Mouse (Mus musculus) MEL (cell line): Measurements from ENCODE around the gene Kif24. TPM values are rescaled to one million over a fixed set of nuclear protein-coding genes. Genes with fewer than 3 reads are reported as not detected.

Source experiments
- DNase-seq: peaks from one replicate; pipeline ENCODE4 v3.0.0; 2011; ENCODE audit warnings: low read depth, low spot score
- H3K27ac ChIP-seq: 2 replicates; pipeline ENCODE4 v1.5.1; 2012; ENCODE audit warnings: low read depth, mild to moderate bottlenecking, control low read depth, low read length, moderate library complexity; ENCODE audit not compliant: control insufficient read depth
- H3K27me3 ChIP-seq, 2 experiments: fragments of 150-350 bp in 1 of 2; sonication (generic) in 1 of 2; 2 replicates each; pipeline ENCODE4 v1.6.1; 2012; ENCODE audit warnings: low read length in 2 of 2, mild to moderate bottlenecking in 2 of 2, improper control_type of control experiment in 1 of 2, moderate library complexity in 1 of 2; ENCODE audit not compliant: insufficient read depth in 2 of 2, control insufficient read depth in 1 of 2
- H3K36me3 ChIP-seq, 2 experiments: 2 replicates each; pipeline ENCODE4 v1.6.1; 2012 to 2014; ENCODE audit warnings: low read length in 2 of 2, improper control_type of control experiment in 1 of 2, inconsistent platforms in 1 of 2, mild to moderate bottlenecking in 1 of 2; ENCODE audit not compliant: insufficient read depth in 2 of 2, control insufficient read depth in 1 of 2
- H3K4me1 ChIP-seq, 2 experiments: fragments of 150-350 bp in 1 of 2; sonication (generic) in 1 of 2; 2 replicates each; pipeline ENCODE4 v1.6.1; 2012; ENCODE audit warnings: low read length in 2 of 2, improper control_type of control experiment in 1 of 2, mild to moderate bottlenecking in 1 of 2; ENCODE audit not compliant: insufficient read depth in 2 of 2, control insufficient read depth in 1 of 2
- H3K4me3 ChIP-seq, 2 experiments: fragments of 150-350 bp in 1 of 2; sonication (generic) in 1 of 2; 2 replicates each; pipeline ENCODE4 v1.5.1; 2012; ENCODE audit warnings: low read depth in 2 of 2, low read length in 2 of 2, mild to moderate bottlenecking in 2 of 2, moderate library complexity in 2 of 2, control low read depth in 1 of 2, improper control_type of control experiment in 1 of 2; ENCODE audit not compliant: control insufficient read depth in 1 of 2, insufficient read depth in 1 of 2
- H3K79me2 ChIP-seq: 2 replicates; pipeline ENCODE4 v1.6.1; 2012; ENCODE audit warnings: mild to moderate bottlenecking, low read length, moderate library complexity; ENCODE audit not compliant: control insufficient read depth, poor library complexity, insufficient read depth
- H3K9ac ChIP-seq: 2 replicates; pipeline ENCODE4 v1.6.1; 2012; ENCODE audit warnings: low read depth, mild to moderate bottlenecking, control low read depth, low read length, moderate library complexity; ENCODE audit not compliant: control insufficient read depth, poor library complexity, severe bottlenecking
- H3K9me3 ChIP-seq: fragments of 150-350 bp; sonication (generic); replicated peaks from 2 replicates; pipeline ENCODE4 v1.6.1; 2012; ENCODE audit warnings: mild to moderate bottlenecking, low read length, improper control_type of control experiment, moderate library complexity; ENCODE audit not compliant: insufficient read depth
- CHD1 ChIP-seq: IDR thresholded peaks from 2 replicates; pipeline ENCODE4 v1.6.1; 2012; ENCODE audit warnings: low read depth, mild to moderate bottlenecking, inconsistent platforms, low read length, improper control_type of control experiment
- CTCF ChIP-seq, 3 experiments: IDR thresholded peaks in 2 of 3; conservative IDR thresholded peaks in 1 of 3; 2 replicates each; pipeline ENCODE4 v1.5.1; 2011 to 2012; ENCODE audit warnings: low read length in 3 of 3, low read depth in 2 of 3, mild to moderate bottlenecking in 2 of 3, improper control_type of control experiment in 1 of 3, inconsistent platforms in 1 of 3, mixed read lengths in 1 of 3, moderate library complexity in 1 of 3; ENCODE audit not compliant: control insufficient read depth in 1 of 3, insufficient read depth in 1 of 3, poor library complexity in 1 of 3, severe bottlenecking in 1 of 3
- E2F4 ChIP-seq: IDR thresholded peaks from 2 replicates; pipeline ENCODE4 v1.6.1; 2011; ENCODE audit warnings: low read depth, low read length, improper control_type of control experiment, borderline replicate concordance
- EP300 ChIP-seq, 2 experiments: IDR thresholded peaks; 2 replicates each; pipeline ENCODE4 v1.6.1; 2011; ENCODE audit warnings: improper control_type of control experiment in 2 of 2, low read length in 2 of 2, low read depth in 1 of 2, mild to moderate bottlenecking in 1 of 2
- ETS1 ChIP-seq: IDR thresholded peaks from 2 replicates; pipeline ENCODE4 v1.6.1; 2012; ENCODE audit warnings: low read depth, mild to moderate bottlenecking, inconsistent platforms, low read length, improper control_type of control experiment, moderate library complexity
- GABPA ChIP-seq: IDR thresholded peaks from 2 replicates; pipeline ENCODE4 v1.6.1; 2012; ENCODE audit warnings: low read depth, mild to moderate bottlenecking, inconsistent platforms, low read length, improper control_type of control experiment, moderate library complexity
- JUND ChIP-seq: IDR thresholded peaks from 2 replicates; pipeline ENCODE4 v1.6.1; 2011; ENCODE audit warnings: low read depth, mild to moderate bottlenecking, improper control_type of control experiment, low read length
- MAFK ChIP-seq: IDR thresholded peaks from 2 replicates; pipeline ENCODE4 v1.6.1; 2011; ENCODE audit warnings: low read depth, mild to moderate bottlenecking, low read length, improper control_type of control experiment, borderline replicate concordance
- MAX ChIP-seq: IDR thresholded peaks from 2 replicates; pipeline ENCODE4 v1.6.1; 2011; ENCODE audit warnings: low read length, improper control_type of control experiment
- MEF2A ChIP-seq: IDR thresholded peaks from 2 replicates; pipeline ENCODE4 v1.6.1; 2014; ENCODE audit warnings: low read depth, mild to moderate bottlenecking, inconsistent platforms, low read length, improper control_type of control experiment; ENCODE audit not compliant: poor library complexity, insufficient replicate concordance, severe bottlenecking; ENCODE audit errors: extremely low read depth
- MXI1 ChIP-seq: IDR thresholded peaks from 2 replicates; pipeline ENCODE4 v1.6.1; 2011; ENCODE audit warnings: mild to moderate bottlenecking, low read depth, low read length, improper control_type of control experiment
- MYB ChIP-seq: IDR thresholded peaks from 2 replicates; pipeline ENCODE4 v1.6.1; 2011; ENCODE audit warnings: mild to moderate bottlenecking, low read depth, low read length, improper control_type of control experiment
- NRF1 ChIP-seq: IDR thresholded peaks from 2 replicates; pipeline ENCODE4 v1.6.1; 2014; ENCODE audit warnings: low read depth, mild to moderate bottlenecking, inconsistent platforms, low read length, improper control_type of control experiment, moderate library complexity; ENCODE audit not compliant: poor library complexity, insufficient read depth, severe bottlenecking
- POLR2A ChIP-seq, 2 experiments: IDR thresholded peaks; 2 replicates each; pipeline ENCODE4 v1.6.1; 2011 to 2012; ENCODE audit warnings: low read length in 2 of 2, mild to moderate bottlenecking in 2 of 2, control low read depth in 1 of 2, improper control_type of control experiment in 1 of 2, low read depth in 1 of 2, moderate library complexity in 1 of 2; ENCODE audit not compliant: control insufficient read depth in 1 of 2, insufficient read depth in 1 of 2, poor library complexity in 1 of 2
- POLR2AphosphoS5 ChIP-seq: IDR thresholded peaks from 2 replicates; pipeline ENCODE4 v1.6.1; 2012; ENCODE audit warnings: low read depth, borderline replicate concordance, mild to moderate bottlenecking, inconsistent platforms, low read length, moderate library complexity, mixed read lengths
- RCOR1 ChIP-seq: IDR thresholded peaks from 2 replicates; pipeline ENCODE4 v1.6.1; 2012; ENCODE audit warnings: low read depth, mild to moderate bottlenecking, inconsistent platforms, low read length, improper control_type of control experiment
- SIN3A ChIP-seq: IDR thresholded peaks from 2 replicates; pipeline ENCODE4 v1.6.1; 2012; ENCODE audit warnings: low read length, improper control_type of control experiment, inconsistent platforms
- SMC3 ChIP-seq: IDR thresholded peaks from 2 replicates; pipeline ENCODE4 v1.6.1; 2011; ENCODE audit warnings: low read depth, low read length, improper control_type of control experiment
- TBP ChIP-seq: IDR thresholded peaks from 2 replicates; pipeline ENCODE4 v1.8.0; 2011; ENCODE audit warnings: low read depth, low read length, improper control_type of control experiment
- ZKSCAN1 ChIP-seq: IDR thresholded peaks from 2 replicates; pipeline ENCODE4 v1.6.1; 2012; ENCODE audit warnings: low read depth, mild to moderate bottlenecking, inconsistent platforms, low read length, improper control_type of control experiment, moderate library complexity
- polyA plus RNA-seq, 2 experiments: library from polyadenylated mRNA; stranded (reverse) in 1 of 2; unstranded in 1 of 2; fragments of >175 nt in 1 of 2; fragments of >200 nt in 1 of 2; gene quantifications; 2 replicates each; pipeline versions ENCODE4 v1.2.1 to v1.2.4; 2012; ENCODE audit warnings: low replicate concordance in 2 of 2, low read depth in 1 of 2; ENCODE audit not compliant: insufficient read length in 2 of 2, insufficient read depth in 1 of 2, missing spikeins in 1 of 2
- total RNA-seq: library from RNA; depleted of rRNA; stranded (reverse); fragments of 300-350 nt; gene quantifications from 2 replicates; pipeline ENCODE4 v1.2.3, GENCODE M21; 2012

The Kif24 gene
- total and polyA plus RNA-seq, 3 experiments: 11.6 to 13.2 TPM; not detected in 1

DNA sequence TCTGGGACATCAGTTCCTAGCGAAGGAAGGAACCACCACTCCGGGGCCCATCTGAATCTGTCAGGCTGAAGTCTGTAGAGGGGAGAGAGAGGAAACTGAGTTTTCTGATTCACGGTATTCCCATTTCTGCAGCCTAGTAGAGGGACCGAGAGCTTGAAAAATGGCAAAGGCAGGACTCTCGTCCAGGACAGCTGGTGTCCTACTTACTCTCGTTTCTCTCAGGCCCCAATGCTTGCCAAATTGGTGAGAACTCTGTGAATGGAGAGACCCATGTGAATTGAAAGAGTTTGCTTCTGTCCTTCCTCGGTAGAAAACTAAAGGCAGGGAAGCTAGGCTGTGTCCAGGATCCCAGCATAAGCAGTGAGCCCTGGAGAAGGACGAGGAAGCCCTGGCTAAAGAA is 34.9 kb upstream of the Kif24 start:
- no peak overlapping the region for H3K9ac ChIP-seq

DNA sequence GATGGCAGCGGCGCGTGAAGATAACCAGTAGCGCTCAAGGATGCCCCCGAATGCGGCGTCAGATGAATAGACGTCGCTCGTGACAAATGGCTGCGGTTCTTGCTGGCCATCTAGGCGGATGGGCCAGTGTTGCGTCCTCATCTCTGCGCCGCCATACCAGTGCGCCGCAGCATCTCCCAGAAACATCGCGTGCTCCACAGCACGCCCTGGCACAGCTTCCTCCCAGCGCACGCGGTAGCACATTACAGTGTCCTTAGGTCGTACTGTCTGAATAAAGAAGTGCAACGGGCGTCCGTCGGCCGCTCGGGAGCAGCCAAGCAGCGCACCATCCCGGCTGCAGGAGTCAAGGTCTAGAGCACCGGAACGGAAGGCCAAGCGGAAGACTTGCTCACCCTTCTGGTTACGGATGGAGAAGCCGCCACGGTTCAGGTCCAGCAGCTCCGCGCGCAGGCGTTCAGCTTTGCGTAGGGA is 34.3 kb upstream of the Kif24 start:
- Histone ChIP-seq H3K9me3 (no peaks in the 10 kb centered on the region), H3K4me1 (peaks cover 0 to 8% of the 10 kb centered on the region in 2 experiments; a peak in 3 of 4 replicates), H3K9ac (no peak overlapping the region), H3K27ac (no peak overlapping the region), H3K36me3 (peaks cover 0 to 5% of the 10 kb centered on the region in 2 experiments; a peak in 2 of 4 replicates), H3K4me3 (no peak overlapping the region), H3K27me3 (no peaks in the 10 kb centered on the region), H3K79me2 (no peaks in the 10 kb centered on the region)
- no peak for DNase-seq
- no peak for TF ChIP-seq E2F4
- TF ChIP-seq POLR2AphosphoS5: no peak
- no peak for TF ChIP-seq CHD1
- no peak for TF ChIP-seq ETS1
- no peak for TF ChIP-seq MAX
- TF ChIP-seq EP300 (IDR thresholded peaks at IDR 0.05; ENCODE audit: low read depth in 1 of 2, low read length in 2 of 2): no peak
- TF ChIP-seq MAFK: no peak
- no peak for TF ChIP-seq SMC3
- no peak for TF ChIP-seq POLR2A (IDR thresholded peaks at IDR 0.05; ENCODE audit: control insufficient read depth in 1 of 2, insufficient read depth in 1 of 2, low read depth in 1 of 2, low read length in 2 of 2, poor library complexity in 1 of 2)
- no peak for TF ChIP-seq MYB
- TF ChIP-seq MEF2A: no peak
- no peak for TF ChIP-seq MXI1
- TF ChIP-seq TBP: no peak
- no peak for TF ChIP-seq NRF1
- TF ChIP-seq CTCF (IDR thresholded peaks at IDR 0.05 in 2 of 3, conservative IDR thresholded peaks at IDR 0.05 in 1 of 3; ENCODE audit: control insufficient read depth in 1 of 3, insufficient read depth in 1 of 3, low read depth in 2 of 3, low read length in 3 of 3, poor library complexity in 1 of 3, severe bottlenecking in 1 of 3): no peak
- TF ChIP-seq SIN3A: no peak

More for the DNA sequence above, 34.9 kb upstream of the Kif24 start:
- Histone ChIP-seq H3K79me2 (no peaks in the 10 kb centered on the region), H3K4me1 (peaks cover 0 to 13% of the 10 kb centered on the region in 2 experiments; a peak in 3 of 4 replicates), H3K27me3 (no peaks in the 10 kb centered on the region), H3K36me3 (peaks cover 0 to 10% of the 10 kb centered on the region in 2 experiments; a peak in 2 of 4 replicates), H3K27ac (no peak overlapping the region), H3K4me3 (no peak overlapping the region), H3K9me3 (no peaks in the 10 kb centered on the region)
- TF ChIP-seq MEF2A (no peak), RCOR1 (no peak), TBP (no peak), JUND (no peak), ZKSCAN1 (no peak), SIN3A (no peak), GABPA (no peak)
- no peak for DNase-seq
